Mouse (Mus musculus) lung, postnatal 0 days (tissue): Measurements from ENCODE around the gene Atp5j. TPM values are rescaled to one million over a fixed set of nuclear protein-coding genes. Genes with fewer than 3 reads are reported as not detected.

Experiments
- ATAC-seq: fragments of 200-750 bp; cut with Nextera tagmentation; 2 replicates; pipeline ENCODE4 v1.8.0; 2017; ENCODE audit warnings: moderate library complexity
- DNase-seq: peaks from one replicate; pipeline ENCODE4 v3.0.0-alpha.2; 2016; ENCODE audit warnings: low spot score
- H3K27ac ChIP-seq: fragments of 300-500 bp; sonication (generic); 2 replicates; pipeline ENCODE4 v1.5.1; 2014; ENCODE audit warnings: antibody characterized with exemption, mild to moderate bottlenecking, low read length, mixed read lengths
- H3K27me3 ChIP-seq: fragments of 300-500 bp; sonication (generic); replicated peaks from 2 replicates; pipeline ENCODE4 v1.6.1; 2014; ENCODE audit warnings: low read length, mixed read lengths; ENCODE audit not compliant: insufficient read depth
- H3K36me3 ChIP-seq: fragments of 300-500 bp; sonication (generic); 2 replicates; pipeline ENCODE4 v1.6.1; 2014; ENCODE audit warnings: low read length, mixed read lengths; ENCODE audit not compliant: insufficient read depth
- H3K4me1 ChIP-seq: fragments of 300-500 bp; sonication (generic); 2 replicates; pipeline ENCODE4 v1.6.1; 2014; ENCODE audit warnings: antibody characterized with exemption, low read depth, low read length, mixed read lengths; ENCODE audit not compliant: insufficient read depth
- H3K4me2 ChIP-seq: fragments of 300-500 bp; sonication (generic); replicated peaks from 2 replicates; pipeline ENCODE4 v1.6.1; 2014; ENCODE audit warnings: low read depth, mild to moderate bottlenecking, low read length, moderate library complexity, mixed read lengths
- H3K4me3 ChIP-seq: fragments of 300-500 bp; sonication (generic); 2 replicates; pipeline ENCODE4 v1.5.1; 2014; ENCODE audit warnings: low read depth, low read length
- H3K9ac ChIP-seq: fragments of 300-500 bp; sonication (generic); replicated peaks from 2 replicates; pipeline ENCODE4 v1.6.1; 2014; ENCODE audit warnings: low read depth, mild to moderate bottlenecking
- H3K9me3 ChIP-seq: fragments of 300-500 bp; sonication (generic); 2 replicates; pipeline ENCODE4 v1.6.1; 2016; ENCODE audit warnings: low read length, mixed read lengths
- CTCF ChIP-seq: IDR thresholded peaks from 2 replicates; pipeline ENCODE4 v1.5.1; 2016; ENCODE audit warnings: antibody characterized with exemption, mild to moderate bottlenecking
- EP300 ChIP-seq: IDR thresholded peaks from 2 replicates; pipeline ENCODE4 v1.6.1; 2016; ENCODE audit warnings: antibody characterized with exemption, mild to moderate bottlenecking, control low read depth
- WGBS: fragments of 180-500 bp; shearing (Covaris S2); extraction: QIAGEN DNeasy Blood & Tissue Kit; methylation state at CpG from one replicate; pipeline ENCODE4 v1.1.7; 2014; 5-methylcytosine and 5-hydroxymethylcytosine counted together
- polyA plus RNA-seq: library from polyadenylated mRNA; unstranded; fragments of >200 nt; fragmentation: Nextera tagmentation; extraction: Ambion mirVana; gene quantifications from 2 replicates; pipeline ENCODE4 v1.2.1, GENCODE M21; 2015

Atp5j gene
- polyA plus RNA-seq, 1 experiment from 2014 or later: 711 TPM

- 46% methylated on average over 24 of the region's 24 CpGs for WGBS
- peak; percentile 33 for DNase-seq
These were observed 39.7 kb upstream of the Atp5j start for GRCm38 (mm10) chr16:84875012-84875717.

GRCm38 (mm10) chr16:84873805-84874204 is 38.4 kb upstream of the Atp5j start:
- Histone ChIP-seq H3K27me3 (no peaks in the 10 kb centered on the region), H3K27ac (no peak overlapping the region), H3K36me3 (no peaks in the 10 kb centered on the region), H3K4me1 (no peaks in the 10 kb centered on the region), H3K9me3 (no peaks in the 10 kb centered on the region), H3K4me3 (no peak overlapping the region), H3K9ac (no peak overlapping the region), H3K4me2 (no peak overlapping the region)
- 75% methylated on average over 8 of the region's 8 CpGs for WGBS
- TF ChIP-seq CTCF (no peak), EP300 (no peak)
- DNase-seq (no peak), ATAC-seq (no peak)

More at GRCm38 (mm10) chr16:84875012-84875717, 39.7 kb upstream of the Atp5j start:
- no peak for ATAC-seq
- Histone ChIP-seq H3K4me1 (no peaks in the 10 kb centered on the region), H3K9me3 (no peaks in the 10 kb centered on the region), H3K4me2 (peak overlapping the region; percentile 41), H3K27me3 (no peaks in the 10 kb centered on the region), H3K36me3 (no peaks in the 10 kb centered on the region), H3K4me3 (peak overlapping the region; percentile 19; the same call in 1 of the 2 replicates), H3K9ac (no peak overlapping the region), H3K27ac (no peak overlapping the region)
- TF ChIP-seq CTCF (peak; percentile 41), EP300 (no peak)

GRCm38 (mm10) chr16:84864656-84865055 is 29.2 kb upstream of the Atp5j start:
- Histone ChIP-seq H3K4me2 (no peak overlapping the region), H3K27me3 (no peaks in the 10 kb centered on the region), H3K4me3 (no peak overlapping the region), H3K9me3 (no peaks in the 10 kb centered on the region), H3K9ac (no peak overlapping the region), H3K4me1 (no peaks in the 10 kb centered on the region), H3K27ac (no peak overlapping the region), H3K36me3 (peaks cover 18% of the 10 kb centered on the region; the same call in 1 of the 2 replicates)
- no peak for DNase-seq
- TF ChIP-seq EP300 (no peak), CTCF (no peak)
- WGBS: 84% methylated on average over 8 of the region's 8 CpGs
- ATAC-seq: no peak

GRCm38 (mm10) chr16:84853492-84853891 is 18.1 kb upstream of the Atp5j start:
- Histone ChIP-seq H3K9me3 (no peaks in the 10 kb centered on the region), H3K36me3 (peaks cover 37% of the 10 kb centered on the region; the same call in 1 of the 2 replicates), H3K4me2 (no peak overlapping the region), H3K9ac (no peak overlapping the region), H3K27me3 (no peaks in the 10 kb centered on the region), H3K27ac (no peak overlapping the region), H3K4me3 (no peak overlapping the region), H3K4me1 (no peaks in the 10 kb centered on the region)
- no peak for DNase-seq
- ATAC-seq: peak; percentile 23; the same call in 1 of the 2 replicates
- 64% methylated on average over 6 of the region's 6 CpGs for WGBS
- TF ChIP-seq EP300: peak; percentile 67
- no peak for TF ChIP-seq CTCF

- DNase-seq (no peak), ATAC-seq (no peak)
- Histone ChIP-seq H3K36me3 (no peaks in the 10 kb centered on the region; the same call in 1 of the 2 replicates), H3K4me2 (no peak overlapping the region), H3K4me3 (no peak overlapping the region), H3K27ac (no peak overlapping the region), H3K9ac (no peak overlapping the region), H3K27me3 (no peaks in the 10 kb centered on the region), H3K4me1 (peaks cover 4% of the 10 kb centered on the region; the same call in 1 of the 2 replicates), H3K9me3 (no peaks in the 10 kb centered on the region)
- TF ChIP-seq CTCF (no peak), EP300 (no peak)
- 74% methylated on average over 2 of the region's 2 CpGs for WGBS
These were observed 3.2 kb upstream of the Atp5j start for GRCm38 (mm10) chr16:84838576-84838975.

- no peak for ATAC-seq
These were observed 658 bp upstream of the Atp5j start for GRCm38 (mm10) chr16:84835823-84836743.

More at GRCm38 (mm10) chr16:84835823-84836743, 658 bp upstream of the Atp5j start:
- Histone ChIP-seq H3K4me2 (peak overlapping the region; percentile 78), H3K9me3 (no peaks in the 10 kb centered on the region), H3K4me3 (peak overlapping the region; percentile 92), H3K27me3 (no peaks in the 10 kb centered on the region), H3K9ac (peak overlapping the region; percentile 97), H3K27ac (peak overlapping the region; percentile 98), H3K36me3 (peaks cover 5% of the 10 kb centered on the region; the same call in 1 of the 2 replicates), H3K4me1 (peaks cover 4% of the 10 kb centered on the region; the same call in 1 of the 2 replicates)
- TF ChIP-seq CTCF (no peak), EP300 (no peak)
- DNase-seq: peak; percentile 77
- 6% methylated on average over 22 of the region's 29 CpGs for WGBS
